Mouse (Mus musculus): ENCODE results near the gene Ptprm. TPM values are rescaled to one million over a fixed set of nuclear protein-coding genes. Genes with fewer than 3 reads are reported as not detected.

Gene Ptprm
- total RNA-seq, 2 experiments from 2014 or later: 29.3 to 34.4 TPM

- no peak for DNase-seq
These were observed 633.9 kb downstream of the Ptprm start for GRCm38 (mm10) chr17:66720200-66720991.

- DNase-seq: no peak
These were observed 641.6 kb downstream of the Ptprm start for GRCm38 (mm10) chr17:66712456-66713205.

GRCm38 (mm10) chr17:66711221-66712016 lies 642.8 kb downstream of the Ptprm start:
- DNase-seq: no peak

GRCm38 (mm10) chr17:66710568-66710967 lies 643.7 kb downstream of the Ptprm start:
- no peak for DNase-seq

GRCm38 (mm10) chr17:66708748-66709147 lies 645.5 kb downstream of the Ptprm start:
- no peak for DNase-seq

GRCm38 (mm10) chr17:66707684-66708083 lies 646.6 kb downstream of the Ptprm start:
- no peak for DNase-seq

GRCm38 (mm10) chr17:66701358-66702184 lies 652.7 kb downstream of the Ptprm start:
- DNase-seq: no peak

- DNase-seq: no peak
These were observed 654.4 kb downstream of the Ptprm start for GRCm38 (mm10) chr17:66699896-66700295.

- no peak for DNase-seq
These were observed 656.6 kb downstream of the Ptprm start for GRCm38 (mm10) chr17:66697650-66698049.

- no peak for DNase-seq
These were observed 657.6 kb downstream of the Ptprm start for GRCm38 (mm10) chr17:66696531-66697172.

GRCm38 (mm10) chr17:66694326-66694725 lies 659.9 kb downstream of the Ptprm start:
- DNase-seq: no peak

- DNase-seq: no peak
These were observed 660.5 kb downstream of the Ptprm start for GRCm38 (mm10) chr17:66693676-66694304.

GRCm38 (mm10) chr17:66692941-66693675 lies 661.1 kb downstream of the Ptprm start:
- no peak for DNase-seq

GRCm38 (mm10) chr17:66688179-66688578 lies 666.1 kb downstream of the Ptprm start:
- no peak for DNase-seq

- DNase-seq: no peak
These were observed 666.7 kb downstream of the Ptprm start for GRCm38 (mm10) chr17:66687543-66687942.

GRCm38 (mm10) chr17:66686701-66687489 lies 667.4 kb downstream of the Ptprm start:
- no peak for DNase-seq

GRCm38 (mm10) chr17:66683411-66683810 lies 670.8 kb downstream of the Ptprm start:
- no peak for DNase-seq

GRCm38 (mm10) chr17:66680662-66681061 lies 673.6 kb downstream of the Ptprm start:
- peak; percentile 62 to 72 for DNase-seq

- DNase-seq: no peak
These were observed 679.6 kb downstream of the Ptprm start for GRCm38 (mm10) chr17:66674667-66675066.

Data from adrenal gland, postnatal 36 days (tissue).